Mouse (Mus musculus) urinary bladder, postnatal 25 days (tissue): ENCODE measurements around the gene Aldh1l2.
"Not testable (repeated sequence)": the region's sequence is repeated elsewhere in the genome, so short reads cannot be mapped to it uniquely, and the experiment has no call there.

Experiments used
- DNase-seq: peaks from one replicate; pipeline ENCODE4 v3.0.0; 2022; ENCODE audit warnings: low spot score

Gene Aldh1l2

DNA sequence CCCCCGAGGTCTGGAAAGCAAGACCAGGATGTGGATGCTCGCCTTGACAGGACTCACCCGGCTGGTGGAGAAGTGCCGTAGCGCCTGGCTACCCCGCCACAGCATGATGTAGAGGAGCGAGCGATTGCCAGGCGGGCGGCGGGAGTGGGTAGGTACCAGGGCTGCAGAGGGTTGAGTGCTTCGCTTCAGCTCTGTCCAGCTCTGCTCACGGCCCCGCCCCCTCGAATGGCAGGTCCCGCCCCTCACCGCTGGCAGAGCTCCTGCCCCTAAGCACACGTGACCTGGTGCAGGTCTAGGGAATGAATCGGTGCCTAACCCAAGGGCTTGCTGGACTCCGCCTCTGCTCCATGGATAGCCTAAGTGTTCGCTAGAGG, at the start of gene Aldh1l2:
Aldh1l2 (minus strand) TSS at position 231 of the 374 bp plus-strand sequence.
- DNase-seq, result peak; percentile 66

DNA sequence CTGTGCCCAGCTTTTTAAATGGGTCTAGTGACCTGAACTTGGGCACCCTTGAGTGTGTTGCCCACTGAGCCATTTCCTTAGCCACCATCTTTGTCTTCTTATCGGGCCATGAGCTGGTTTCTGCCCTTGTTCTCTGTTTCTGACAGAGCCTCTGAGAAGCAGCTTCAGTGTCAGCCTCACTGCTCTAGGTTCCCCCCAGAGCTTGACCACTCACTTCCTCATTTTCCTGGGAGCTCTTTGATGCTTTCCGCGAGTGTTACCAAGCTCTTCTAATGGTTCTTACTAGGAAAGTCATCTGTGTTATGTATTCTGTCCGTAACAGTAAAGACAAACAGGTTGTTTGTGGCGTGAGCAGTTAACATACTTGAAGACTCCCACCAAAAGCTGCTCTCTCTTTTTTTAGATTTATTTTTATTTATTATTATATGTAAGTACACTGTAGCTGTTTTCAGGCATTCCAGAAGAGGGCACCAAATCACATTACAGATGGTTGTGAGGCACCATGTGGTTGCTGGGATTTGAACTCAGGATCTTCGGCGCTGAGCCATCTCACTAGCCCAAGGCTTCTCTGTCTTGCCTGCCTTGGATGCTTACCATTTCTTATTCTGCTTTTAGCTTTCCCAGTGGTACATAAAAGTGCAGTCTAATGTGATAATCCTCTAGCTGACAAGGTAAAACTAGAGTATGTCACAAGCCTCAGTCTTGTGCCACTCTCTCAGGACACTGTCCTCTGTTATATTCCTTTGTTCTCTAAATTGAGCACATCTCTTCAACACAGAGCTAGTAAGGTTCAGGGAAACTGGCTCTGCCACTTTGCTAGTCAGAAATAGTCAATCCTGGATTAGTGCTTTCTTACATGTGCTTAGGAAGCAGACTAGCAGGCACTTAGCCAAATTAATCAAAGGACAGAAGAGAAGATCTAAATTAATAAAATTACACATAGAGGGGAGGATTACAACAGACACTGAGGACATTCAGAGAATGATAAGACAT, 31.8 kb upstream of the Aldh1l2 start:
- DNase-seq, result no peak

DNA sequence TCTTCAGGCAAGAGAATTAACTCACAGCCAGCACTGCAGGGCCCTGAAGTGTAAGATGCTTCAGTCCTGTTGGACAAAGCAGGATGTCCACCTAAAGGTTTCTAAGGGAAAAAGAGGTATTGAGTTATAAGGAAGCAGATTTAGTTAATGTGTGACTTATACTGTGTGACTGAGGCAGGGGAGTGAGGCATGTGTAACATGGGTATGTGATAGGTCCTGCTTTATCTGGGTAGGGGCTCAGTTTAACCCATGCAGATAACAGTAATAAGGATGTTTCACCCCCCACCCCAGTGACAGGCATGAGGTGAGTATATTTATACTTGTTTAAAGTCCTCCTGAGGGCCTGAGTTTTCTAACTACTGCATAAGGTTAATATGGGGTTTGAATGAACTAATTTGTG, 29.1 kb upstream of the Aldh1l2 start:
- DNase-seq, result no peak

DNA sequence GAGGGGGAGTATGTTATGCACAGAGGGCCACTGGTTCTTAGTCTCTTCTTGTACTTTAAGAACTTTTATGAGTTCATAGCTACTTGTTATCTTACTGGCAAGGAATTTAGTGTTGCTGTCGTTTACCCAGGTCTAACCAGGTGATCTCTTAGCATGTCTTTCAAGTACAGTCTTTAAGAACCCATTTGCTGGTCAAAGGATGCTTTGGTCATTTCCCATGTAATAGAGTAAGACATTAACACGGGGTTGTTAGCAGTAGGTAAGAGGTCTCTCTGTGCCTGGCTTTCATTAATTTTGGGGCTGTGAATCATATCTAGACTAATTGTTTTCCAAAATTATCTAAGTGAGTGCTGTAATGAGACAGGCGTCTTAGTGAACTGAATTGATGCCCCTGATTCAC, 11.4 kb upstream of the Aldh1l2 start:
- DNase-seq, result no peak

DNA sequence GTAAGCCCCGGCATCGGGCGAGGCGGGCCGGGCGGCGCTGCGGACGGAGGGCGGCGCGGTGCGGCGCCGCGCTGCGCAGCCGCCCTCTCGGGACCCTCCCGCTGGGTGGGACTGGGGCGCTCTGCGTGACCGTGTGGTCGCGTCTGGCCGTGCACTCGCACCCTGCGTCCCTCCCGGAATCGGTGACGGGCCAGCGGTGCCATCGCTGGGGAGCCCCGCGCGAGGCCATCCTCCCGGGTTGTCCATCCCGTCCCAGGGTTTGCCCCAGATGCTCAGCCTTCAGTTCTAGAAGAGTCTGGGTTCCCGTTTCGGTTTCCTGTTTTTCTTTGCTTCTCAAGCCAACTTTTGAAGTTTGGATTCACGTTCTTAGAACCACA, 10.2 kb upstream of the Aldh1l2 start:
- DNase-seq, result no peak

DNA sequence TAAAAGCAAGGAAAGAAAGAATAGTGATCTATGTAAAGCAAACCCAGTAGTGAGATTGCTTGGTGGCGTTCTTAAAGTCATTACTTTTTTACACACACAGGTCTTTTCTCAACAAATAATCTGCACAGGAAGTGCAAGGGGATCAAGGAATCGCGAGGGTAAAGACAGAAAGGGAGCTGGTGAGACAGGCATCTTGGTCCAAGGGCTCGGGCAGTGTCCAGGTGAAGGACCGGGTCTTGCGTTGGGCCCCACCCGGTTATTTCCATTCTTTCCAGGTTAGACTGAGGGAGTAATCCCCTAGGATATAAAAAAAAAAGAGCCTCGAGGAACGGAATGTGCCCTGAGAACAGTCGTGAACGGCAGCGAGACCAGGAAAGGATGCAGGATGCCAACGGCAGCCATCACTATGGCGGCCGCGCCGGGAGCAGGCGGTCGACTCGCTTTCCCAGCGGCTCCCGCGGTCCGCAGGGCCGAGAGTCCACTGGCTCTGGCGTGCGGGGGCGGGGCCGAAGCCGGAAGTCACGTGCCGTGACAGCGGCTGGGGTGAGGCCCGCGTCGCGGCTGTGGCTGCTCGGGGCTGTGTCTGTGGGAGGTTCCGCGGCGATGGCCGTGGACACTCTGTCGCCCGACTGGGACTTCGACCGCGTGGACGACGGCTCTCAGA, 9.6 kb upstream of the Aldh1l2 start, which contains the start of gene Washc4:
Washc4 (plus strand) TSS at position 314 of the 664 bp plus-strand sequence.
- DNase-seq, result peak; percentile 95

DNA sequence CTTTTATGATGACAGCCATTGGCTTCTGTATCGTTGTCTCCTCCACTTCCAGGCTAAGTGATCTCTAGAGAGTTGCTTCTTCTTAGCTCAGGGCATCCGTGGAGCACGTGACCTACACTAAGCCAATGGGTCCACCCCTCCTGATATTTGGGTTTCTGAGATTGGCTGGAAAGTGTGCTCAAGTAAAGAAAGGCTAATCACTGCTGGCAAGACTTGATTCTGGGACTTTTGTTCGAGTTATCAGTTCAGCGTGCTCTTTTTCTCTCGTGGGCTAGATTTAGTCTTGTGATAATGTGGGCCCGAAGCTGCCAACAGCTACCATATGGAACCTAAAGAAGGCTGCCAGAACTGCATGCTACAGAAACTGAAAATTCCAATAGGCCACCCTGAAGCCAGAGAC, 8.3 kb upstream of the Aldh1l2 start:
- no peak for DNase-seq

DNA sequence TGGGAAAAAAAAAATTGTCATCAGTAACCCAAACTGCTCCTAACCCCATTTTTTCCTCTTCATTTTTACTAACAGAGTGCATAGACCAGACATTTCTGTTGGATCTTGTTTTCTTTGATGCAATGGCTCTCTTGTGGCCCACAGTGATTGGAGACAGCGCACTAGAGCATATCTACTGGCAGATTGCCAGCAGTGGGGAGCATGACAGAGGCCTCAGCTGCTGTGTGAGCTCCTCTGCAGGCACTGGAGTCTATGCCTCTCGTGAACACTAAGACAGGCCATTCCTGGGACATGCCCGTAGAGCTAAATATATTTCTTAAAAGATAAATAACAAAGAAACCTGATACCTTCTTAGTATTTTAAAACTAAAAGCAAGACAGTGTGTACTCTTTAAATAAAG, 6.2 kb upstream of the Aldh1l2 start:
- DNase-seq, result no peak

DNA sequence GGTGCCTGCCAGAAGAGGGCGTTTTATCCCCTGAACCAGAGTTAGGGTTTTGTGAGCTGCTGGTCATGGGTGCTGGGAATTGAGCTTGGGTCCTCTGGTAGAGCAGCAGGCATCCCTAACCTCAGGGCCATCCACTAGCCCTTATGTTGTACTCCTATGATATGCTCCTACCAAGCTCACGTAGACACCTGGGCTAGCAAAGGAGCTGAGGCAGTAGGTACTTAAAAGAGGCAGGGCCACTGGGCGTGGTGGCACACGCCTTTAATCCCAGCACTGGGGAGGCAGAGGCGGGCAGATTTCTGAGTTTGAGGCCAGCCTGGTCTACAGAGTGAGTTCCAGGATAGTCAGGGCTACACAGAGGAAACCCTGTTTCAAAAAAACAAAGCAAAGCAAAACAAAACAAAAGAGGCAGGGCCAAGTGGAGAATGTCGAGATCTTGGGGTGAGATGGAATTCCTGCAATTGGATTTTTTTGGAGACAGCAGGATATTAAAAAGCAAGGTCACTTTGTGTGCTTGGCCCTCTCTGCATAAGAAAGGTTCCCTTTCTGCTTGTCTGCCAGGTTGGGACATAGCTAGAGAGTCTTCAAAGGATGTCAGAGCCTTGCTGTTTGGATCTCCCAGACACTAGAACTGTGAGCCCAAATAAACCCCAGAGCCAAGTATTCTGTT, 5.5 kb upstream of the Aldh1l2 start:
- DNase-seq, result no peak

DNA sequence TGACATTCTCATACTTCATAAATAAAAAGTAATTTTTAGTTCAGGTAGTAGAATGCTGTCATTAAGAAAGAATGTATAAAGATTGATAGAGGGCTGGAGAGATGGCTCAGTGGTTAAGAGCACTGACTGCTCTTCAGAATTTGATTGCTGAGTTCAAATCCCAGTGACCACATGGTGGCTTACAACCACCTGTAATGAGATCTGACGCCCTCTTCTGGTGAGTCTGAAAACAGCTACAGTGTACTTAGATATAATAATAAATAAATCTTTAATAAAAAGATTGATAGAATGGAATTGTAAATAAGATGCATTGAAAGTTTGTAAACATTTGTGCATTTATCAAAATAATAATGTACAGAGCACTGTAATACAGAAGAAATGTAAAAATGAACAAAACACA, 2.5 kb upstream of the Aldh1l2 start:
- no peak for DNase-seq

DNA sequence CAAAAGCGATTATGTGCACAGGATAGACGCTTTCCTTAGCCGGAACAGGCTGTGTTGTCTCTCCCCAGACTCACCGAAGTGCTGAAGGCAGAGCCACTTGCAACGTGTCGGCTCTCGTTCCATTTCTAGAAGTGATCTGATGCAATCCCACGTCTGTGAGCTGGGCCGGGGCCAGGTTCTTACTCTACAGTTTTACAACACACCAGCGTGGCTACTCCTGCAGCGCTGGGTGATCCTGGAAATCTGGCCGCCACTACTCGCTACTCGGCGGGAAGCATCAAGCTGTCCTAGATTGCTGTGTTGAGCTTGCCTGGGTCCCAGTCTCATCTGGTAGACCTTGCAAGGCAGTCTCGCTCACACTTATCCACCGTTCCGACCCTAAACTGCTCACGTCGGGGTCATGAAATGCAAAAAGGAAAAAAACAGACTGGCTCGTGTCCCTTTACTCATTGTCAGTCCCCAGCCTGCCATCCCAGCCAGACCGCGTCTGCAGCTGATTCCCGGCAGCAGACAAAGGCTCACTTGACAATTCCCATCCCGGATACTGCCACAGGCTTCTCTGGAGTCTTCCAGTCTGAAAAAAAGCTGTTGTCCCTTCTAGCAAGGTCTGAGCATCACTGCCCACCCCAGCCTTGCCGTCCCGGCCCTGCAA, 556 bp downstream of the Aldh1l2 start:
- DNase-seq, result peak; percentile 56

DNA sequence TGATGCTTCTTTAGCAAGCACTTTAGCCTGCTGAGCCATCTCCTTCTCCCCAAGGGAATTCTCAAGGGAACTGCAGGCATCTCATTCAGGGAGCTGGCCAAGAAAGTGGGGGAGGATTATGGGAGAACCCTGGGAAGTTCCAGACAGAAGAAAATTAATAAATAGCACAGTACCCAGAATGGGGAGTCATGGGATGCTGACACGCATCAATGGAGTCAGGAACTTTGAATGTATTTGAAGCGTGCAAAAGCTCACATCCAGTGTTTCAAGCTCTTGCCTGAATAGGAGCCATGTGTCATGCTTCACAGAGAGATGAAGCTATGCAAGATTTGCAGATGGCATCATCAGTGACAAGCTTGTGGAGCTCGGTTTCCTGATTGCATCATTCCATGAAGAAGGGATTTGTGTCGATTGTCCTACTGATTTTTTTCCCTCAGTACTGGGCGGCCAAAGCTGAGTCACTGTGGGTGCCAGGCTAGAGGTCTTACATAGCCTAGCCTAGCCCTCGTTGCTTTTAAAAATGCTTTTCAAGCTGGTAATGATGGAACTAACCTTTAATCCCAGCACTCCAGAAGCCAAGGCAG, 3.5 kb downstream of the Aldh1l2 start:
- no peak for DNase-seq

DNA sequence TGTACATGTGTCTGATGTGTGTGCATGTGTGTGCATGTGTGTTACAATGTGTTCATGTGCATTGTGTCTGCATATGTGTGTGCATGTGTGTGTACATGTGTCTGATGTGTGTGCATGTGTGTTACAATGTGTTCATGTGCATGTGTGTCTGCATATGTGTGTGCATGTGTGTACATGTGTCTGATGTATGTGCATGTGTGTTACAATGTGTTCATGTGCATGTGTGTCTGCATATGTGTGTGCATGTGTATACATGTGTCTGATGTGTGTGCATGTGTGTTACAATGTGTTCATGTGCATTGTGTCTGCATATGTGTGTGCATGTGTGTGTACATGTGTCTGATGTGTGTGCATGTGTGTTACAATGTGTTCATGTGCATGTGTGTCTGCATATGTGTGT, 9.7 kb downstream of the Aldh1l2 start:
- DNase-seq, result not testable (repeated sequence)

DNA sequence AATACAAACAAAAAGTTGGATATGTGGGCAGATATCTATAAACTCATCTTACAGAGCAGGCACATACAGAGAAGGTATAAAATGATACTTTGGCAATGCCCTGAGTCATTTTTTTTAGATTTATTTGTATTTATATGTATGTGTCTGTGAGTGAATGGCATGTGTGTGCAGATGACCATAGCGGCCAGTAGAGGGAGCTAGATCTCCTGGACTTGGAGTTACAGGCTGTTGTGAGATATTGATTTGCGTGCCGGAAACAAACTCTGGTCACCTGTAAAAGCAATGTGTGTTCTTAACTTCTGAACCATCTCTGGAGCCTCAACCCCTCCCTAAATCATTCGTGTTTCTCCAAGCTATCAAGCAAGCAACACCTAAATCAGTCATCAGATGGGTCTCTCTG, 12.9 kb downstream of the Aldh1l2 start:
- no peak for DNase-seq

DNA sequence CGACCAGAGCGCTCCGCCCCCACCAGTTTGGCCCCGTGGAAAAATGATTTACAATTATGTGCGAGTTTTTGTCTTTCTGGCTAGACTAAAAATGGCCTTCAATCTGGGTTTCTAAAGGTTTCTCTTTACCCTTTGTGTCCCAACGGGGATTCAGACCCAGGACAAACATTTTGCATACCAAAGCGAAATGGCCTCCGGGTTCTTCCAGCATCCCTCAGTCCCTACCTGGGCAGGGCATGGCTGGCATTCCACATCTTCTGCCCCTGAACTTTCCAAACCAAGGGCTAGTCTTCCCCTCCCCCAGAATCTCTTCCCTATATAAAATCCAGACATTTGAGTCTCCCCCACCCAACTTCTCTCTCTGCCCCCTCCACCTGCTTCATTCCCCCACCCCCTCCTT, 20.2 kb downstream of the Aldh1l2 start:
- DNase-seq, result no peak

DNA sequence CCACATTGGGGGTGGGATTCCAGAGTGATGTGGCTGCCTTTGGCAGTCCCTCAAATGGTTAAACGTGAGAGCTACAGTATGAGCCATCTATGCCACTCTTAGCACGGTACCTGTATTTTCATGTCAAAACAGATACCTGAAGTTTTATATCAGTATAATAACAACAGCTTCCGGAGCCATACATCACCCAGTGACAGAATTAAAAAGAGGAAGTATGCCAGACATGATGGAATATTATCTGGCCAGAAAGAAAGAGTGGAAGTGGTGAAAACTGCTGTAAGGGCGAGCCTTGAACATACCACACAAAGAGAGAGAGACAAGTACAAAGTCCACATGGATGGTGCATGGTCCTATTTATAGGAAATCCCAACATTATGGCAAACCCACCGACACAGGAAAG, 22.6 kb downstream of the Aldh1l2 start:
- DNase-seq, result no peak

DNA sequence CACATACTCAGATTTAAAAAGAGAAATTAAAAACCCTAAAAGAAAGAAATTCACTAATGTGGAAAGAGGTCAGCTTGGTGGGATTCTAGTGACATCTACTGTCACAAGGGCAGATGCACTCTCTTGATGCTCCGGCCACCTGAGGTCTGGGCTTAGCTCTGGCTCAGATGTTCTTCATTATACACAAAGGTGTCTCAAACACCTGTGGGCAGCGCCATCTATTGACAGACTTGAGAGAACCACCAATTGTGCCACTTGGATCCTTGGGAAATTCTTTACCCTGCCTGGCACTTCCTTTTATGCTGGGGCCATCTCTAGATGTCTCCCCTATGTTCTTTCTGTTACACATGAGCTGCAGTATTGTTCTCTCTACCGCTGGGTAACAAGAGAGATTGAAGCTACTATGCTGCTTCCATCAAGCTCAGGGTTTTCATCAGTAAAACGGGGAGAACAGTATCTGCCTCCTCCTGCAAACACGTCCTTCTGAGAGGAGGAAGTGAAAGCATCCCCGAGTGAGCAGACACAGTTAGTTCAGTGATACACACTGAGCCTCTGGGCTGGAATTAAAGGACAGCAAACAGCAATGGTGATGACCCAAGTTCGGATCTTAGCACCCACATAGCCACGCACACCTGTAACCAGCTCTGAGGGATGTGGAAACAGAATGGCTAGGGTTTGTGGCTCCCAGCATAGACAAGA, 24.8 kb downstream of the Aldh1l2 start:
- DNase-seq, result no peak

DNA sequence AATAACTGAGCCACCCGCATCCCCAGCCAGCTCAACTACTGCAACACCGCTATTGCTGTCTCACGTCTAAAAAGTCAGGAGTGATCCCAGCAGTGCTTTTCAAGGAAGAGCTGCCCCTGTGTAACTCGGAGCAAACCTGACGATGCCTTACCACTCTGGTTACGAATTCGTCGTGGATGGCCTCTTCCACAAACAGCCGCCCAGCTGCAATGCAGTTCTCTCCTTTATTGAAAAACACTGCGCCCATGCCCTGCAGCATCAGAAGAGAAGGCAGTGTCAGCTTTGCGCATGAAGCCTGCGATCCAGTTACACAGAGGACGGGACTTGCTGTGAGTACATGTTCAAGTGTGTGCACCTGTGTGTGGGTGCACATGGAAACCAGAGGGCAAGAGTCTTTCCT, 36.6 kb downstream of the Aldh1l2 start:
- no peak for DNase-seq

DNA sequence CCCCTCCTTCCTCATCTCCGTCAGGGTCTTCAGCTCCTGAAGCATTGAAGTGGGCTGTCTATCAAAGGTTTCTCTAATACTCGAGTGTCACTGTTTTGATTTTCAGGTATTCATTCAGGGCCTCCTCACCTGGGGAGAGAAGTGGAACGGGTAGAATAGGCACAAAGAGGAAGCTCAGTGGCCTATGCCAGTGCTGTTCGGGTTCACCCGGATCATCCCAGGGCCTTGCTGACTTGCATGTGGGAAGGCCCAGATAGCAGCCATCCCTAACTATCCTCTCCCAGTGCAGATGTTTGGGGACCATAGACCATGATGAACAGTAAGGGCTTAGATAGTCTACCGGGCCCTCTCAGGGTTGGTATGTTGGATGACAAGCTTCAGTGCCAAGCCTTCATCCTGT, 43.4 kb downstream of the Aldh1l2 start:
- DNase-seq, result no peak

DNA sequence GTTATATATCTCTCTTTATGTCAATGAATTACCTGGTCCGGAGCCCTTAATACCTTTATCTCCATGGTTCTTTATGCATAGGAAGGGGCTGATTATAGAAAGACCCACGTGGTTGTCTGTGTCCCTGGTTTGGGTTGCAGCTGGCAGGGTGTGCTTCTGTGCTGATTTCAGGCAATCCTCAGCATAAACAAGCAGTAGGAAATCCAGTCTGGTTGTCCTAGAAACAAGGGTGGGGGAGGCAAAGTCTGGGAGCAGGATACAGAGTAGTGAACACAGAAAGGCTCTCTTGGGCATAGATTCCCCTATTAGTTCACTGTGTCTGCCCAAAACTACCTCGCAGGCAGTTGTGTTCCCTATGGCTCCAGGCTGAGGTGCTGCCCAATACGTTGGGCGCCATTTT, 56.7 kb downstream of the Aldh1l2 start:
- no peak for DNase-seq

DNA sequence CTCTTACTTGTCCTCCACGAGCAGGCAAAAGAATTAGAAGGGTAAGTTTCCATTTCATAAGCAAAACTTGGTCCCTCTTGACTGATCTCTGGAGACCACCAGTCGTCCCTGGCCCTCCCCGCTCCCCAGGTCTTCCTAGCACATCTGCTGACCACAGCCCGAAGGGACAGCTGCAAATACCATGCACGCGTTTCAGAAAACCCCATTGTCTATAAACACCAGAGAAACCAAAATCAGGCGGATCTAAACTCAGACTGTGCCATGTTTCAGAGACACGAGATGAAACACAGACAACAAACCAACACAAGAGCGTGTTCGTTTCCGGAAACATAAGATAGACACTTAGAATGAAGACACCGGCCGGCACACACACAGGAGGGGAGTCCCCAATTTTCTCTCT, 58.7 kb downstream of the Aldh1l2 start:
- DNase-seq, result no peak
